Mouse (Mus musculus) embryo, embryonic 11 days (tissue): Measurements from ENCODE around the gene Slc16a13.

Source experiments
- DNase-seq: peaks from one replicate; pipeline ENCODE4 v3.0.0-alpha.2; 2015

Gene Slc16a13

GRCm38 (mm10) chr11:70220731-70221602 lies at the start of gene Slc16a13:
Gene Slc16a13 (minus strand): TSS chr11:70221064.
- peak; percentile 97 for DNase-seq

- DNase-seq: no peak
These were observed 45.5 kb upstream of the Slc16a13 start for GRCm38 (mm10) chr11:70266405-70266804.

- no peak for DNase-seq
These were observed 45.0 kb upstream of the Slc16a13 start for GRCm38 (mm10) chr11:70265819-70266218.

GRCm38 (mm10) chr11:70265252-70265651 lies 44.4 kb upstream of the Slc16a13 start:
- DNase-seq: no peak

- no peak for DNase-seq
These were observed 38.2 kb upstream of the Slc16a13 start for GRCm38 (mm10) chr11:70259035-70259434.

- peak; percentile 61 for DNase-seq
These were observed 34.2 kb upstream of the Slc16a13 start, which contains the start of gene Alox12 for GRCm38 (mm10) chr11:70254931-70255531. Gene Alox12 (minus strand): TSS chr11:70255353.

- no peak for DNase-seq
These were observed 33.5 kb upstream of the Slc16a13 start for GRCm38 (mm10) chr11:70254337-70254736.

- no peak for DNase-seq
These were observed 31.0 kb upstream of the Slc16a13 start for GRCm38 (mm10) chr11:70251853-70252252.

GRCm38 (mm10) chr11:70250150-70250549 lies 29.3 kb upstream of the Slc16a13 start:
- no peak for DNase-seq

- peak; percentile 75 for DNase-seq
These were observed 26.4 kb upstream of the Slc16a13 start for GRCm38 (mm10) chr11:70247136-70247845.

- DNase-seq: no peak
These were observed 21.7 kb upstream of the Slc16a13 start for GRCm38 (mm10) chr11:70242591-70242990.

GRCm38 (mm10) chr11:70239541-70240279 lies 18.8 kb upstream of the Slc16a13 start, which contains the start of the genes Gm21988 and Rnasek:
Gene Gm21988 (minus strand): TSS chr11:70239830.
Gene Rnasek (minus strand): TSS chr11:70239842.
- DNase-seq: peak; percentile 91

- DNase-seq: no peak
These were observed 18.0 kb upstream of the Slc16a13 start for GRCm38 (mm10) chr11:70238591-70239440.

- peak; percentile 97 for DNase-seq
These were observed 16.7 kb upstream of the Slc16a13 start, which contains the start of gene 0610010K14Rik for GRCm38 (mm10) chr11:70237457-70238167. Gene 0610010K14Rik (minus strand): TSS chr11:70237914.

GRCm38 (mm10) chr11:70236717-70237116 lies 15.9 kb upstream of the Slc16a13 start:
- no peak for DNase-seq

- DNase-seq: no peak
These were observed 14.5 kb upstream of the Slc16a13 start for GRCm38 (mm10) chr11:70235254-70235900.

- no peak for DNase-seq
These were observed 13.6 kb upstream of the Slc16a13 start for GRCm38 (mm10) chr11:70234497-70234896.

- no peak for DNase-seq
These were observed 13.2 kb upstream of the Slc16a13 start for GRCm38 (mm10) chr11:70234037-70234436.

- DNase-seq: no peak
These were observed 12.2 kb upstream of the Slc16a13 start for GRCm38 (mm10) chr11:70233016-70233415.

- peak; percentile 81 for DNase-seq
These were observed 11.7 kb upstream of the Slc16a13 start for GRCm38 (mm10) chr11:70232546-70232945.
